Mouse (Mus musculus): ENCODE results near the gene Wdr62.

DNA sequence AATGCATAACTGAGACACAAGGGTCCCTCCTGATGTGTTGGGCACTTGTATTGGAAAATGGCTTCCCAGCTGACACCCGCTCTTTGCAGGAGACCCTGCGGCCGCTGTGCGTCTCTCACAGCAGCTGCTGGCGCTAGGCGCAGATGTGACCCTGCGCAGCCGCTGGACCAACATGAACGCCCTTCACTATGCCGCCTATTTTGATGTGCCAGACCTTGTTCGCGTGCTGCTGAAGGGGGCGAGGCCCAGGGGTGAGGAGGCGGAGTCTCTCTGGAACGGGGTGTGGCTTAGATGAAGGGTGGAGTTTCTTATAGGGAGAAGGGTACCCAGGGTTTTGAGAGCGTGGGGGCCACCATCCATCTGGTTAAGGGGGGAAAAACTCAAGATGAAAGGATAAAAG lies 17.0 kb upstream of the Wdr62 start:
- TF ChIP-seq CTCF (IDR thresholded peaks at IDR 0.05; ENCODE audit: low read depth, low read length) (no peak), GATA1 (IDR thresholded peaks at IDR 0.05; ENCODE audit: borderline replicate concordance, low read length) (no peak), TAL1 (conservative IDR thresholded peaks at IDR 0.05; ENCODE audit: low read depth, low read length) (no peak)
